Mouse (Mus musculus): ENCODE measurements around the gene Selenoh. TPM values are rescaled to one million over a fixed set of nuclear protein-coding genes. Genes with fewer than 3 reads are reported as not detected.

Gene Selenoh
- total and polyA plus RNA-seq, 3 experiments: 51.5 to 384 (median 160) TPM

- Histone ChIP-seq H3K27me3 (ENCODE audit: insufficient read depth, low read length) (no peaks in the 10 kb centered on the region), H3K4me1 (ENCODE audit: insufficient read depth, low read depth, low read length) (peaks cover 20% of the 10 kb centered on the region), H3K9me3 (replicated peaks) (no peaks in the 10 kb centered on the region), H3K36me3 (replicated peaks) (peaks cover 11% of the 10 kb centered on the region), H3K4me3 (ENCODE audit: low read depth, low read length) (peak overlapping the region; percentile 73)
- ATAC-seq (ENCODE audit: extremely low read depth, insufficient number of reproducible peaks, low FRiP score, poor library complexity, severe bottlenecking): no peak
- TF ChIP-seq CTCF (IDR thresholded peaks at IDR 0.05; ENCODE audit: low read depth, low read length) (no peak), GATA2 (IDR thresholded peaks at IDR 0.05; ENCODE audit: borderline replicate concordance, low read depth, low read length) (no peak), POLR2AphosphoS5 (IDR thresholded peaks at IDR 0.05; ENCODE audit: insufficient replicate concordance, low read depth, low read length) (no peak), TAL1 (conservative IDR thresholded peaks at IDR 0.05; ENCODE audit: low read depth, low read length) (no peak), GATA1 (IDR thresholded peaks at IDR 0.05; ENCODE audit: borderline replicate concordance, low read length) (no peak)
- no peak for DNase-seq (ENCODE audit: low spot score)
Observed at GRCm38 (mm10) chr2:84649674-84650073, 20.9 kb downstream of the Selenoh start.

- no peak for DNase-seq (ENCODE audit: low spot score)
- H3K9me3 ChIP-seq (replicated peaks): no peaks in the 10 kb centered on the region
- H3K4me1 ChIP-seq (ENCODE audit: insufficient read depth, low read depth, low read length): peaks cover 23% of the 10 kb centered on the region
- TF ChIP-seq GATA2 (IDR thresholded peaks at IDR 0.05; ENCODE audit: borderline replicate concordance, low read depth, low read length): no peak
- no peak for TF ChIP-seq GATA1 (IDR thresholded peaks at IDR 0.05; ENCODE audit: borderline replicate concordance, low read length)
- no peak for TF ChIP-seq CTCF (IDR thresholded peaks at IDR 0.05; ENCODE audit: low read depth, low read length)
- TF ChIP-seq POLR2AphosphoS5 (IDR thresholded peaks at IDR 0.05; ENCODE audit: insufficient replicate concordance, low read depth, low read length): no peak
- no peak for TF ChIP-seq TAL1 (conservative IDR thresholded peaks at IDR 0.05; ENCODE audit: low read depth, low read length)
- peak overlapping the region; percentile 44; the same call in 1 of the 2 replicates for H3K4me3 ChIP-seq (ENCODE audit: low read depth, low read length)
- no peaks in the 10 kb centered on the region for H3K27me3 ChIP-seq (ENCODE audit: insufficient read depth, low read length)
- peaks cover 14% of the 10 kb centered on the region for H3K36me3 ChIP-seq (replicated peaks)
- ATAC-seq (ENCODE audit: extremely low read depth, insufficient number of reproducible peaks, low FRiP score, poor library complexity, severe bottlenecking): no peak
Observed at GRCm38 (mm10) chr2:84648369-84648768, 22.2 kb downstream of the Selenoh start.

- no peak for TF ChIP-seq TAL1 (conservative IDR thresholded peaks at IDR 0.05; ENCODE audit: low read depth, low read length)
- no peak for TF ChIP-seq GATA2 (IDR thresholded peaks at IDR 0.05; ENCODE audit: borderline replicate concordance, low read depth, low read length)
- TF ChIP-seq GATA1 (IDR thresholded peaks at IDR 0.05; ENCODE audit: borderline replicate concordance, low read length): no peak
- no peak for TF ChIP-seq CTCF (IDR thresholded peaks at IDR 0.05; ENCODE audit: low read depth, low read length)
- no peak for TF ChIP-seq POLR2AphosphoS5 (IDR thresholded peaks at IDR 0.05; ENCODE audit: insufficient replicate concordance, low read depth, low read length)
- H3K9me3 ChIP-seq (replicated peaks): no peaks in the 10 kb centered on the region
Observed at GRCm38 (mm10) chr2:84647051-84647568, 23.5 kb downstream of the Selenoh start.

GRCm38 (mm10) chr2:84646138-84646537 lies 24.4 kb downstream of the Selenoh start:
- DNase-seq (ENCODE audit: low spot score) (no peak), ATAC-seq (ENCODE audit: extremely low read depth, insufficient number of reproducible peaks, low FRiP score, poor library complexity, severe bottlenecking) (no peak)
- H3K4me3 ChIP-seq (ENCODE audit: low read depth, low read length): no peak overlapping the region
- H3K27me3 ChIP-seq (ENCODE audit: insufficient read depth, low read length): no peaks in the 10 kb centered on the region
- no peaks in the 10 kb centered on the region for H3K9me3 ChIP-seq (replicated peaks)
- peaks cover 26% of the 10 kb centered on the region for H3K36me3 ChIP-seq (replicated peaks)
- TF ChIP-seq GATA2 (IDR thresholded peaks at IDR 0.05; ENCODE audit: borderline replicate concordance, low read depth, low read length): no peak
- TF ChIP-seq GATA1 (IDR thresholded peaks at IDR 0.05; ENCODE audit: borderline replicate concordance, low read length): no peak
- TF ChIP-seq TAL1 (conservative IDR thresholded peaks at IDR 0.05; ENCODE audit: low read depth, low read length): no peak
- no peak for TF ChIP-seq CTCF (IDR thresholded peaks at IDR 0.05; ENCODE audit: low read depth, low read length)
- no peak for TF ChIP-seq POLR2AphosphoS5 (IDR thresholded peaks at IDR 0.05; ENCODE audit: insufficient replicate concordance, low read depth, low read length)
- peaks cover 28% of the 10 kb centered on the region for H3K4me1 ChIP-seq (ENCODE audit: insufficient read depth, low read depth, low read length)

More at GRCm38 (mm10) chr2:84647051-84647568, 23.5 kb downstream of the Selenoh start:
- ATAC-seq (ENCODE audit: extremely low read depth, insufficient number of reproducible peaks, low FRiP score, poor library complexity, severe bottlenecking): no peak
- H3K27me3 ChIP-seq (ENCODE audit: insufficient read depth, low read length): no peaks in the 10 kb centered on the region
- H3K4me3 ChIP-seq (ENCODE audit: low read depth, low read length): no peak overlapping the region
- H3K4me1 ChIP-seq (ENCODE audit: insufficient read depth, low read depth, low read length): peaks cover 24% of the 10 kb centered on the region
- H3K36me3 ChIP-seq (replicated peaks): peaks cover 19% of the 10 kb centered on the region
- no peak for DNase-seq (ENCODE audit: low spot score)

GRCm38 (mm10) chr2:84640833-84641232 lies 29.7 kb downstream of the Selenoh start:
- H3K27me3 ChIP-seq (ENCODE audit: insufficient read depth, low read length): no peaks in the 10 kb centered on the region
- DNase-seq (ENCODE audit: low spot score): no peak
- peaks cover 26% of the 10 kb centered on the region for H3K4me1 ChIP-seq (ENCODE audit: insufficient read depth, low read depth, low read length)
- no peak for TF ChIP-seq TAL1 (conservative IDR thresholded peaks at IDR 0.05; ENCODE audit: low read depth, low read length)
- no peak for TF ChIP-seq GATA1 (IDR thresholded peaks at IDR 0.05; ENCODE audit: borderline replicate concordance, low read length)
- TF ChIP-seq POLR2AphosphoS5 (IDR thresholded peaks at IDR 0.05; ENCODE audit: insufficient replicate concordance, low read depth, low read length): no peak
- no peak for TF ChIP-seq GATA2 (IDR thresholded peaks at IDR 0.05; ENCODE audit: borderline replicate concordance, low read depth, low read length)
- no peak for TF ChIP-seq CTCF (IDR thresholded peaks at IDR 0.05; ENCODE audit: low read depth, low read length)
- H3K4me3 ChIP-seq (ENCODE audit: low read depth, low read length): no peak overlapping the region
- H3K9me3 ChIP-seq (replicated peaks): no peaks in the 10 kb centered on the region
- H3K36me3 ChIP-seq (replicated peaks): peaks cover 36% of the 10 kb centered on the region
- no peak for ATAC-seq (ENCODE audit: extremely low read depth, insufficient number of reproducible peaks, low FRiP score, poor library complexity, severe bottlenecking)

GRCm38 (mm10) chr2:84638428-84639220 lies 31.9 kb downstream of the Selenoh start:
- Histone ChIP-seq H3K9me3 (replicated peaks) (no peaks in the 10 kb centered on the region), H3K36me3 (replicated peaks) (peaks cover 38% of the 10 kb centered on the region), H3K27me3 (ENCODE audit: insufficient read depth, low read length) (no peaks in the 10 kb centered on the region), H3K4me1 (ENCODE audit: insufficient read depth, low read depth, low read length) (peaks cover 45% of the 10 kb centered on the region), H3K4me3 (ENCODE audit: low read depth, low read length) (no peak overlapping the region)
- DNase-seq (ENCODE audit: low spot score) (no peak), ATAC-seq (ENCODE audit: extremely low read depth, insufficient number of reproducible peaks, low FRiP score, poor library complexity, severe bottlenecking) (no peak)
- no peak for TF ChIP-seq POLR2AphosphoS5 (IDR thresholded peaks at IDR 0.05; ENCODE audit: insufficient replicate concordance, low read depth, low read length)
- TF ChIP-seq GATA2 (IDR thresholded peaks at IDR 0.05; ENCODE audit: borderline replicate concordance, low read depth, low read length): no peak
- TF ChIP-seq GATA1 (IDR thresholded peaks at IDR 0.05; ENCODE audit: borderline replicate concordance, low read length): no peak
- TF ChIP-seq TAL1 (conservative IDR thresholded peaks at IDR 0.05; ENCODE audit: low read depth, low read length): no peak
- no peak for TF ChIP-seq CTCF (IDR thresholded peaks at IDR 0.05; ENCODE audit: low read depth, low read length)

Measured in G1E (cell line).